19 mouse cellular contexts compared by ENCODE assay signal in genomic region chr4:135653956-135654355, GRCm38 (mm10). TPM values are rescaled to one million over a fixed set of nuclear protein-coding genes. Genes with fewer than 3 reads are reported as not detected.
DNase-seq lines count a peak whose midpoint lies in the region; ATAC-seq and TF ChIP-seq lines count a peak whose summit lies in the region.
"Had no signal": no experiment of that assay in that cellular context is flagged by ENCODE, and none has a peak within 500 bp of the region (broad histone marks: within the 10 kb centered on the region; RNA-seq: fewer than 3 reads in every experiment).

No protein-coding gene starts in this region.

- intact Hi-C loops in heart, postnatal 25 days (cut with DNase I): loop anchor here (1.0 kb wide), 1 partner anchor 89 kb away; no protein-coding TSS in a partner anchor

- ATAC-seq in heart, embryonic 16.5 days (replicated peaks; ENCODE audit: extremely low read depth, insufficient read depth, low FRiP score): no peak
- no peak for ATAC-seq in erythroblast, adult 5-6 weeks (replicated peaks; ENCODE audit: low FRiP score, poor library complexity, severe bottlenecking)
- ATAC-seq: intestine, postnatal 0 days; liver, postnatal 0 days had no signal

- peak overlapping the region; percentile 41 for H3K9ac ChIP-seq in heart, embryonic 16.5 days (ENCODE audit: low read length)
- H3K9ac ChIP-seq: kidney, embryonic 15.5 days; liver, postnatal 0 days; midbrain, embryonic 12.5 days had no signal

- peak; percentile 94 for DNase-seq in heart, adult 11 months
- no peak for DNase-seq in heart, postnatal 25 days (ENCODE audit: low spot score)
- peak; percentile 26 for DNase-seq in heart, adult 8-10 months (ENCODE audit: low spot score)
- DNase-seq in kidney, adult 9 months: no peak
- DNase-seq in adrenal gland, postnatal 10 days: no peak
- DNase-seq: cerebellum, adult 9-10 months; liver; liver, postnatal 0 days; right cerebral cortex, postnatal 14 days; thymus, adult 2 months; thymus, postnatal 4 days had no signal

- peak overlapping the region; percentile 96 for H3K27ac ChIP-seq in heart, embryonic 16.5 days (ENCODE audit: low read length)
- H3K27ac ChIP-seq: kidney, embryonic 15.5 days; midbrain, embryonic 12.5 days; stomach, postnatal 0 days had no signal

- 82% methylated on average over 7 of the region's 7 CpGs for WGBS in heart, embryonic 16.5 days

- peaks cover 35% of the 10 kb centered on the region for H3K27me3 ChIP-seq in E14TG2a.4 (ENCODE audit: insufficient read depth, low read length)
- H3K27me3 ChIP-seq in heart, embryonic 16.5 days (ENCODE audit: control insufficient read depth, insufficient read depth, low read length): no peaks in the 10 kb centered on the region

- H3K36me3 ChIP-seq in E14TG2a.4 (ENCODE audit: insufficient read depth, low read length): no peaks in the 10 kb centered on the region
- H3K36me3 ChIP-seq in heart, embryonic 16.5 days (ENCODE audit: control insufficient read depth, insufficient read depth): no peaks in the 10 kb centered on the region
- H3K36me3 ChIP-seq: kidney, embryonic 15.5 days; midbrain, embryonic 12.5 days had no signal

- peak overlapping the region; percentile 28; the same call in 1 of the 2 replicates for H3K4me2 ChIP-seq in heart, embryonic 16.5 days (ENCODE audit: low read depth, low read length)
- H3K4me2 ChIP-seq: kidney, embryonic 15.5 days; midbrain, embryonic 12.5 days had no signal

- H3K9me3 ChIP-seq in E14TG2a.4 (ENCODE audit: low read length): no peaks in the 10 kb centered on the region
- no peaks in the 10 kb centered on the region for H3K9me3 ChIP-seq in heart, embryonic 16.5 days (replicated peaks; ENCODE audit: control insufficient read depth, low read length)
- H3K9me3 ChIP-seq: kidney, embryonic 15.5 days; midbrain, embryonic 12.5 days had no signal

- no peak for TF ChIP-seq CTCF in E14TG2a.4 (conservative IDR thresholded peaks at IDR 0.05; ENCODE audit: low read length)

- H3K4me3 ChIP-seq in E14TG2a.4 (replicated peaks; ENCODE audit: low read length): peak overlapping the region; percentile 43; the same call in 1 of the 2 replicates
- no peak overlapping the region for H3K4me3 ChIP-seq in heart, embryonic 16.5 days (ENCODE audit: low read length)
- H3K4me3 ChIP-seq: kidney, embryonic 15.5 days; midbrain, embryonic 12.5 days had no signal

- peaks cover 69% of the 10 kb centered on the region for H3K4me1 ChIP-seq in E14TG2a.4 (replicated peaks; ENCODE audit: low read depth, low read length)
- peaks cover 58% of the 10 kb centered on the region for H3K4me1 ChIP-seq in heart, embryonic 16.5 days (ENCODE audit: control insufficient read depth, insufficient read depth, low read length)

RNA-seq across cellular contexts. Expression of gene Ifnlr1, which starts 32.1 kb away (rescaled TPM):
- total RNA-seq in heart, postnatal 25 days (2021): 1 to 10 TPM; 2.8 TPM
- total RNA-seq in heart, adult 8-10 months (2022): 1 to 10 TPM; 2.0 to 3.3 (median 2.6) TPM
- polyA plus RNA-seq in heart, embryonic 16.5 days (2015; fragmentation: Nextera tagmentation; extraction: Ambion mirVana): 0.66 and 0.69 TPM in 2 replicates
- 2.7 and 3.8 TPM in 2 replicates for total RNA-seq in erythroblast, adult 5-6 weeks (2015; ENCODE audit: low replicate concordance)
- total RNA-seq in erythroblast, adult 5-6 weeks (2017; ENCODE audit: low replicate concordance): 1.4 and 1.7 TPM in 2 replicates
- under 1 TPM; 0.45 to 0.61 TPM for total RNA-seq in adrenal gland, postnatal 10 days (2021)
- total RNA-seq: monocyte, adult 5-6 weeks had no signal

Comparison
In these comparisons a context has a peak if more than half of its experiments do, and no peak if none do; other contexts are left out.
1. DNase-seq: peak in heart, adult 11 months (single experiment) and heart, adult 8-10 months (single experiment); none in heart, postnatal 25 days (single experiment), kidney, adult 9 months (single experiment) and adrenal gland, postnatal 10 days (single experiment).